Mouse (Mus musculus): ENCODE data around the gene Padi1. TPM values are rescaled to one million over a fixed set of nuclear protein-coding genes. Genes with fewer than 3 reads are reported as not detected.

The Padi1 gene
- polyA plus RNA-seq, 1 experiment from 2014 or later: not detected

- WGBS: 79% methylated on average over 9 of the region's 9 CpGs
- Histone ChIP-seq H3K4me1 (replicated peaks) (peaks cover 5% of the 10 kb centered on the region), H3K36me3 (no peaks in the 10 kb centered on the region), H3K9me3 (no peaks in the 10 kb centered on the region), H3K4me2 (no peak overlapping the region), H3K27ac (no peak overlapping the region), H3K27me3 (0 out of 2 replicates have a peak, but pooled peaks cover 3% of the 10 kb centered on the region), H3K4me3 (no peak overlapping the region), H3K9ac (no peak overlapping the region)
- ATAC-seq (ENCODE audit: low FRiP score): no peak
Measured at GRCm38 (mm10) chr4:140774893-140775292, 70.7 kb downstream of the Padi1 start.

- H3K4me2 ChIP-seq: no peak within 1 kb of the TSS
- no peak within 1 kb of the TSS for H3K4me3 ChIP-seq
- 0 out of 2 replicates have a peak, but pooled peaks cover 3% of the 10 kb centered on the region for H3K27me3 ChIP-seq
- no peak within 1 kb of the TSS for H3K9ac ChIP-seq
- ATAC-seq (ENCODE audit: low FRiP score): no peak
- peaks cover 2% of the 10 kb centered on the region; the same call in 1 of the 2 replicates for H3K4me1 ChIP-seq (replicated peaks)
- 90% methylated on average over 21 of the region's 21 CpGs for WGBS
- no peak within 1 kb of the TSS for H3K27ac ChIP-seq
- no peaks in the 10 kb centered on the region for H3K9me3 ChIP-seq
- no peaks in the 10 kb centered on the region for H3K36me3 ChIP-seq
Measured at GRCm38 (mm10) chr4:140774025-140774800, 71.4 kb downstream of the Padi1 start, which contains the start of gene Padi4. Gene Padi4 (minus strand): TSS chr4:140774236.

DNA sequence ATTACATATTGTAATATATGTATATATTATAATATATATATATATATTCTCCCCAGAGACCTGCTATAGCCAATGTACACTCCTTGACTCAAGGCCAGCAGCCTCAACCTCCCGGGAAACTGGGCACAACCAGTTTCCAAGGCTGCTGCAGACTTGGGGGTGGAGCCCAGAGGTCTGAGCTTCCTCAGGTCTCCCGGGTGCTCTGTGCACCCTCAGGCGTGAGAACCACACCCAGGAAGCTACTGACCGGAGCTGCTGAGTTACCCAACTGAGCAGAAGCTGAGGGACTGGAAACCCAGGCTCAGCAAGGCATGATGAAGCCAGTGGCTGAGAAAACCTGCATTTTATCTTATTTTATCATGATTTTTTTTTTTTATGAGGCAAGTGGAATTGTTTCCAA lies 74.5 kb downstream of the Padi1 start:
- no peak overlapping the region for H3K9ac ChIP-seq
- no peak overlapping the region for H3K4me3 ChIP-seq
- ATAC-seq (ENCODE audit: low FRiP score): no peak
- 0 out of 2 replicates have a peak, but pooled peaks cover 6% of the 10 kb centered on the region for H3K27me3 ChIP-seq
- H3K4me1 ChIP-seq (replicated peaks): 0 out of 2 replicates have a peak, but pooled peaks cover 2% of the 10 kb centered on the region
- no peak overlapping the region for H3K4me2 ChIP-seq
- no peak overlapping the region for H3K27ac ChIP-seq
- WGBS: 55% methylated on average over 4 of the region's 4 CpGs
- no peaks in the 10 kb centered on the region for H3K9me3 ChIP-seq
- no peaks in the 10 kb centered on the region for H3K36me3 ChIP-seq

- peak overlapping the region; percentile 25 for H3K4me2 ChIP-seq
- 12% methylated on average over 13 of the region's 13 CpGs for WGBS
- 0 out of 2 replicates have a peak, but pooled peaks cover 2% of the 10 kb centered on the region for H3K4me1 ChIP-seq (replicated peaks)
- no peak overlapping the region; the same call in 1 of the 2 replicates for H3K9ac ChIP-seq
- H3K4me3 ChIP-seq: no peak overlapping the region
- 0 out of 2 replicates have a peak, but pooled peaks cover 6% of the 10 kb centered on the region for H3K27me3 ChIP-seq
- no peaks in the 10 kb centered on the region for H3K9me3 ChIP-seq
- no peak overlapping the region for H3K27ac ChIP-seq
- no peaks in the 10 kb centered on the region for H3K36me3 ChIP-seq
- no peak for ATAC-seq (ENCODE audit: low FRiP score)
Measured at GRCm38 (mm10) chr4:140770433-140770832, 75.1 kb downstream of the Padi1 start.

DNA sequence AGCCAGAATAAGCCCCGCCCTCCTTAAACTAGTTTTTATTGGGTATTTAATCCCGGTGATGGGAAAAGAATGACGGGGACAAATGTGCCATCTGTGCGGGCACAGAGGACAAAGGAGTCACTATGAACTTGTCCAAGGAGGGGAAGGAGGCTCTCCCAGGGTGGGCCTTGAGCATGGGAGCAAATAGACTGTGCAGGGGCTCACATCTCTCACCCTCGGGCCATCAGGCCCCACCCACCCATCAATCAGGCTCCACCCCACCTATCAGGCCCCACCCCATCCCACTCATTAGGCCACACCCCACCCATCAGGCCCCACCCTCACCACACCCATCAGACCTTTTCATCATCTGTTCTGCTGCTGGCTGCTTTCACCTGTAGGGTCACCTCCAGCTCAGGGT lies 76.6 kb downstream of the Padi1 start:
- H3K27me3 ChIP-seq: 0 out of 2 replicates have a peak, but pooled peaks cover 6% of the 10 kb centered on the region
- ATAC-seq (ENCODE audit: low FRiP score): no peak
- no peak overlapping the region for H3K27ac ChIP-seq
- 78% methylated on average over 5 of the region's 5 CpGs for WGBS
- no peaks in the 10 kb centered on the region for H3K9me3 ChIP-seq
- no peak overlapping the region for H3K4me3 ChIP-seq
- H3K4me1 ChIP-seq (replicated peaks): no peaks in the 10 kb centered on the region
- no peaks in the 10 kb centered on the region for H3K36me3 ChIP-seq
- no peak overlapping the region for H3K4me2 ChIP-seq
- H3K9ac ChIP-seq: no peak overlapping the region

- H3K36me3 ChIP-seq: no peaks in the 10 kb centered on the region
- no peak overlapping the region for H3K4me3 ChIP-seq
- no peaks in the 10 kb centered on the region for H3K9me3 ChIP-seq
- H3K9ac ChIP-seq: no peak overlapping the region
- H3K4me2 ChIP-seq: no peak overlapping the region
- WGBS: 83% methylated on average over 3 of the region's 3 CpGs
- no peak for ATAC-seq (ENCODE audit: low FRiP score)
- no peaks in the 10 kb centered on the region for H3K4me1 ChIP-seq (replicated peaks)
- H3K27ac ChIP-seq: no peak overlapping the region
- 0 out of 2 replicates have a peak, but pooled peaks cover 3% of the 10 kb centered on the region for H3K27me3 ChIP-seq
Measured at GRCm38 (mm10) chr4:140765936-140766335, 79.6 kb downstream of the Padi1 start.

DNA sequence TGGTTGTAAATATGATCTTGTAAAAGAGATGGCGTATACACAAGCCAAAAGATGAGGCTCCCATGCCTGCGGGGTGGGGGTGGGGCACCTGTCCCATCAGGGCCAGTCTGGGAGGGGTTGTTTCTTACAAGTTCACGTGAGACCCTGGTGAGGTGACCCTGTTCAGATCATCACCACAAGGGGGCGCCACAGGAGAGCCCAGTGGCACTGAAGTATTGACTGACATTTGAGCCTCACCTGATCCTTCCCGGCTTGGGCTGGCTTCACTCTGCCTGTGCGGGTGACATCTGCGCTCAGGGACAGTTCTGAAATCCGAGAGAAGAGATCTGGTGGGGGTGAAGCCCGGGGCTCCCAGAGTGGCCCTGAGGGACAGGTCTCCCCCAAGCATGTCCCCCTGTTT lies 82.4 kb downstream of the Padi1 start:
- H3K9ac ChIP-seq: no peak overlapping the region
- peaks cover 2% of the 10 kb centered on the region for H3K4me1 ChIP-seq (replicated peaks)
- no peak for ATAC-seq (ENCODE audit: low FRiP score)
- H3K36me3 ChIP-seq: no peaks in the 10 kb centered on the region
- H3K4me3 ChIP-seq: no peak overlapping the region
- H3K27ac ChIP-seq: no peak overlapping the region
- no peak overlapping the region for H3K4me2 ChIP-seq
- 14% methylated on average over 9 of the region's 9 CpGs for WGBS
- H3K9me3 ChIP-seq: no peaks in the 10 kb centered on the region
- H3K27me3 ChIP-seq: 0 out of 2 replicates have a peak, but pooled peaks cover 3% of the 10 kb centered on the region

Other genes with a start within 250 kb of the Padi1 start
- 23.2 and 23.8 TPM in 2 replicates for gene Arhgef10l, start 179.8 kb downstream of the Padi1 start, polyA plus RNA-seq (2015; fragmentation: Nextera tagmentation; extraction: Ambion mirVana)
- 13.8 and 15.7 TPM in 2 replicates for gene Rcc2, start 145.2 kb downstream of the Padi1 start, polyA plus RNA-seq (2015; fragmentation: Nextera tagmentation; extraction: Ambion mirVana)
- gene Padi6, start 103.1 kb downstream of the Padi1 start, polyA plus RNA-seq (2015; fragmentation: Nextera tagmentation; extraction: Ambion mirVana): not detected in 2 replicates
- 0.09 and 0.13 TPM in 2 replicates for gene Padi4, start 71.5 kb downstream of the Padi1 start, polyA plus RNA-seq (2015; fragmentation: Nextera tagmentation; extraction: Ambion mirVana)
- not detected in 2 replicates for gene Padi3, start 35.1 kb downstream of the Padi1 start, polyA plus RNA-seq (2015; fragmentation: Nextera tagmentation; extraction: Ambion mirVana)
- gene Padi2, start 60.6 kb upstream of the Padi1 start, polyA plus RNA-seq (2015; fragmentation: Nextera tagmentation; extraction: Ambion mirVana): 0.89 and 1.1 TPM in 2 replicates
- 442 and 459 TPM in 2 replicates for gene Sdhb, start 115.4 kb upstream of the Padi1 start, polyA plus RNA-seq (2015; fragmentation: Nextera tagmentation; extraction: Ambion mirVana)
- 140 TPM in 2 replicates for gene Atp13a2, start 141.1 kb upstream of the Padi1 start, polyA plus RNA-seq (2015; fragmentation: Nextera tagmentation; extraction: Ambion mirVana)
- 198 and 227 TPM in 2 replicates for gene Mfap2, start 164.6 kb upstream of the Padi1 start, polyA plus RNA-seq (2015; fragmentation: Nextera tagmentation; extraction: Ambion mirVana)
- gene Crocc, start 214.8 kb upstream of the Padi1 start, polyA plus RNA-seq (2015; fragmentation: Nextera tagmentation; extraction: Ambion mirVana): 6.0 and 6.2 TPM in 2 replicates
- gene Necap2, start 232.6 kb upstream of the Padi1 start, polyA plus RNA-seq (2015; fragmentation: Nextera tagmentation; extraction: Ambion mirVana): 52.6 and 57.3 TPM in 2 replicates
- gene Spata21, start 242.6 kb upstream of the Padi1 start, polyA plus RNA-seq (2015; fragmentation: Nextera tagmentation; extraction: Ambion mirVana): 0.17 and 0.40 TPM in 2 replicates